Mouse (Mus musculus) gastrocnemius, adult 8-10 months (tissue): ENCODE results near the gene Gm28998. TPM values are rescaled to one million over a fixed set of nuclear protein-coding genes. Genes with fewer than 3 reads are reported as not detected.
"Not testable (repeated sequence)": the region's sequence is repeated elsewhere in the genome, so short reads cannot be mapped to it uniquely, and the experiment has no call there.

ENCODE experiments used
- DNase-seq, 2 experiments: peaks; one replicate each; pipeline ENCODE4 v3.0.0; 2022; ENCODE audit warnings: low spot score in 2 of 2
- total RNA-seq, 4 experiments: library from RNA; stranded (reverse); gene quantifications; 2 replicates each; pipeline ENCODE4 v1.2.4; 2022

Gene Gm28998
- not detected for total RNA-seq

DNA sequence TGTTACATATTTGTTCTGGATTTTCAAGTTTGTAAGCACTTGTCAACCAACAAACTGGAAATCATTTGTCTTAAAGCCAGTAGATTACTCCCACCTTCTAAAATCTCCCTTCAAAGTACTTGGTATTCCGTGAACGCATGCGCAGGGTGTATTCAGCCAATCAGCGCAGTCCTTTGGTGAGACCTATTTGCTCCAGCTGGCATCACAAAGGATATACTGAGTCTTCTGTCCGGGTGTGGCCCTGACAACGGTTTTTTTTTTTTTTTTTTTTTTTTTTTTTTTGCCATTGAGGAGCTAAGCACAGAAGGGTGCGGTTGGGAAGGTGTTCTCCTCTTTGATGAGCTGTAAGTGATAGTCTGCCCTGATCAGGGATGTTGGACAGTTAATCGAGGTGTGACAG, at the start of gene Gm28998:
TSS of gene Gm28998 (plus strand) at position 301 of the 400 bp plus-strand sequence.
- DNase-seq: not testable (repeated sequence)

Other genes starting within 250 kb of the Gm28998 start
- not detected for gene Gm21244, start 84.5 kb upstream of the Gm28998 start, total RNA-seq
- not detected for gene Gm21788, start 151.2 kb downstream of the Gm28998 start, total RNA-seq